ENCODE assay signal across 8 mouse cellular contexts in genomic region chr11:19919785-19920671, GRCm38 (mm10). TPM values are rescaled to one million over a fixed set of nuclear protein-coding genes. Genes with fewer than 3 reads are reported as not detected.
DNase-seq lines count a peak whose midpoint lies in the region; ATAC-seq and TF ChIP-seq lines count a peak whose summit lies in the region.

No protein-coding gene starts in this region.

- DNase-seq in ES-E14 (ENCODE audit: low read depth, low spot score) = peak; percentile 53
- peak; percentile 81 for DNase-seq in cerebellum, adult 11 months
- peak; percentile 88 for DNase-seq in forebrain, embryonic 14.5 days (ENCODE audit: low spot score)
- peak; percentile 90 for DNase-seq in heart, postnatal 14 days
- peak; percentile 78 to 88 for DNase-seq in layer of hippocampus, adult 18-20 months (ENCODE audit: low spot score in 2 of 2)
- DNase-seq in lung, adult 2 months = peak; percentile 85
- peak; percentile 87 for DNase-seq in testis, postnatal 10 days (ENCODE audit: low spot score)

- peak overlapping the region; percentile 65 to 73 for H3K4me3 ChIP-seq in ES-E14 (ENCODE audit: insufficient read depth in 1 of 2, low read depth in 1 of 2, low read length in 2 of 2, poor library complexity in 1 of 2, severe bottlenecking in 1 of 2)
- H3K4me3 ChIP-seq in forebrain, embryonic 14.5 days (ENCODE audit: low read depth, low read length) = peak overlapping the region; percentile 58
- peak overlapping the region; percentile 67 for H3K4me3 ChIP-seq in lung, adult 2 months (replicated peaks; ENCODE audit: extremely low read depth, low read depth, low read length)
- peak overlapping the region; percentile 61 for H3K4me3 ChIP-seq in neural tube, embryonic 14.5 days (ENCODE audit: low read depth, low read length)

- peak overlapping the region; percentile 70 for H3K4me2 ChIP-seq in forebrain, embryonic 14.5 days (ENCODE audit: low read length)
- peak overlapping the region; percentile 83 for H3K4me2 ChIP-seq in neural tube, embryonic 14.5 days (ENCODE audit: low read depth, low read length)

- H3K4me1 ChIP-seq in ES-E14 (ENCODE audit: control insufficient read depth in 2 of 2, insufficient read depth in 2 of 2, low read length in 2 of 2, poor library complexity in 1 of 2) = peaks cover 16 to 17% of the 10 kb centered on the region in 2 experiments; a peak in 3 of 4 replicates
- peaks cover 3% of the 10 kb centered on the region; the same call in 1 of the 2 replicates for H3K4me1 ChIP-seq in forebrain, embryonic 14.5 days (ENCODE audit: control insufficient read depth, insufficient read depth, low read length)
- H3K4me1 ChIP-seq in lung, adult 2 months (ENCODE audit: control insufficient read depth, insufficient read depth, low read length) = no peaks in the 10 kb centered on the region
- H3K4me1 ChIP-seq in neural tube, embryonic 14.5 days (ENCODE audit: control insufficient read depth, insufficient read depth, low read length) = peaks cover 10% of the 10 kb centered on the region; the same call in 1 of the 2 replicates

- in situ Hi-C loops in ES-E14 (cut with MboI; ENCODE audit: low sequenced_read_pairs in 2 of 2, unreplicated experiment in 2 of 2) = loop anchor here in 1 of 2 experiments (10.0 kb wide), 1 partner anchor 115 kb away; no protein-coding TSS in a partner anchor

- H3K9ac ChIP-seq in ES-E14 (ENCODE audit: insufficient read depth, low read depth, low read length, poor library complexity, severe bottlenecking) = peak overlapping the region; percentile 65
- H3K9ac ChIP-seq in forebrain, embryonic 14.5 days (ENCODE audit: low read length) = peak overlapping the region; percentile 78
- H3K9ac ChIP-seq in neural tube, embryonic 14.5 days (replicated peaks; ENCODE audit: low read depth, low read length) = peak overlapping the region; percentile 82

- whole genome bisulfite sequencing in forebrain, embryonic 14.5 days = under 1% methylated on average over 70 of the region's 70 CpGs
- under 1% methylated on average over 70 of the region's 70 CpGs for WGBS in lung, adult 2 months
- WGBS in neural tube, embryonic 14.5 days = under 1% methylated on average over 70 of the region's 70 CpGs

- intact Hi-C loops in heart, postnatal 14 days (cut with DNase I) = loop anchor here (2.0 to 10.0 kb wide), 5 partner anchors 89 to 315 kb away; partner anchors contain the start of gene Rab1a

- TF ChIP-seq POLR2A in lung, adult 2 months (IDR thresholded peaks at IDR 0.05; ENCODE audit: borderline replicate concordance, extremely low read depth, low read depth, low read length) = peak; percentile 29; the same call in 1 of the 2 replicates

- no peak for TF ChIP-seq CTCF in lung, adult 2 months (IDR thresholded peaks at IDR 0.05; ENCODE audit: insufficient read depth, low read length)

- H3K36me3 ChIP-seq in ES-E14 (ENCODE audit: control insufficient read depth, insufficient read depth, low read length, poor library complexity, severe bottlenecking) = no peaks in the 10 kb centered on the region
- no peaks in the 10 kb centered on the region for H3K36me3 ChIP-seq in forebrain, embryonic 14.5 days (ENCODE audit: control insufficient read depth, insufficient read depth, low read length)
- H3K36me3 ChIP-seq in neural tube, embryonic 14.5 days (ENCODE audit: control insufficient read depth, insufficient read depth, low read length) = no peaks in the 10 kb centered on the region

- peak overlapping the region; percentile 98 for H3K27ac ChIP-seq in ES-E14 (ENCODE audit: insufficient read depth, low read depth, low read length, poor library complexity, severe bottlenecking)
- peak overlapping the region; percentile 84 for H3K27ac ChIP-seq in forebrain, embryonic 14.5 days (ENCODE audit: low read depth, low read length)
- H3K27ac ChIP-seq in neural tube, embryonic 14.5 days (ENCODE audit: low read depth, low read length) = peak overlapping the region; percentile 91

- ATAC-seq in forebrain, embryonic 14.5 days = peak; percentile 75
- ATAC-seq in neural tube, embryonic 14.5 days (ENCODE audit: low read depth) = peak; percentile 74

- no peaks in the 10 kb centered on the region for H3K9me3 ChIP-seq in ES-E14 (ENCODE audit: control insufficient read depth, insufficient read depth, low read depth, low read length)
- H3K9me3 ChIP-seq in forebrain, embryonic 14.5 days (replicated peaks; ENCODE audit: control insufficient read depth, low read length) = no peaks in the 10 kb centered on the region
- H3K9me3 ChIP-seq in neural tube, embryonic 14.5 days (ENCODE audit: control insufficient read depth, low read length) = no peaks in the 10 kb centered on the region

- H3K27me3 ChIP-seq in forebrain, embryonic 14.5 days (replicated peaks; ENCODE audit: control insufficient read depth, insufficient read depth, low read length) = no peaks in the 10 kb centered on the region
- no peaks in the 10 kb centered on the region for H3K27me3 ChIP-seq in neural tube, embryonic 14.5 days (ENCODE audit: control insufficient read depth, insufficient read depth, low read length)

TF ChIP-seq in ES-E14, 5 proteins besides CTCF, POLR2A, EP300 and RAD21:
- TF ChIP-seq CHD2 (IDR thresholded peaks at IDR 0.05; ENCODE audit: low read depth, low read length) (no peak; the same call in 1 of the 2 replicates), MAFK (IDR thresholded peaks at IDR 0.05; ENCODE audit: insufficient read depth, low read depth, low read length) (0 out of 2 replicates have a peak, but pooled peaks have one; percentile 19), HCFC1 (IDR thresholded peaks at IDR 0.05; ENCODE audit: borderline replicate concordance, insufficient read depth, low read length) (0 out of 2 replicates have a peak, but pooled peaks have one; percentile 45)

RNA-seq across cellular contexts. Expression of gene Spred2, which starts 4.1 kb away (rescaled TPM):
- total RNA-seq in ES-E14 (2012; rRNA removed) = 19.4 and 21.6 TPM in 2 replicates
- 5.4 and 6.5 TPM in 2 replicates for polyA plus RNA-seq in forebrain, embryonic 14.5 days (2014; fragmentation: Nextera tagmentation; extraction: Ambion mirVana)
- 10 to 100 TPM; 27.1 to 27.3 TPM for total RNA-seq in heart, postnatal 14 days (2021)
- 10 to 100 TPM; 92.2 to 97.0 TPM for total RNA-seq in layer of hippocampus, adult 18-20 months (2021)
- polyA plus RNA-seq in lung, adult 2 months (2012; rRNA removed) = 24.0 and 24.4 TPM in 2 replicates
- 6.8 and 7.1 TPM in 2 replicates for polyA plus RNA-seq in neural tube, embryonic 14.5 days (2014; fragmentation: Nextera tagmentation; extraction: Ambion mirVana)

Comparison
In these comparisons a context has a peak if more than half of its experiments do, and no peak if none do; other contexts are left out.
1. Peak in every context shown above with its lines: DNase-seq, ATAC-seq, H3K4me3 ChIP-seq and H3K27ac ChIP-seq.